ENCODE assay signal across 33 mouse cellular contexts in the genomic region with DNA sequence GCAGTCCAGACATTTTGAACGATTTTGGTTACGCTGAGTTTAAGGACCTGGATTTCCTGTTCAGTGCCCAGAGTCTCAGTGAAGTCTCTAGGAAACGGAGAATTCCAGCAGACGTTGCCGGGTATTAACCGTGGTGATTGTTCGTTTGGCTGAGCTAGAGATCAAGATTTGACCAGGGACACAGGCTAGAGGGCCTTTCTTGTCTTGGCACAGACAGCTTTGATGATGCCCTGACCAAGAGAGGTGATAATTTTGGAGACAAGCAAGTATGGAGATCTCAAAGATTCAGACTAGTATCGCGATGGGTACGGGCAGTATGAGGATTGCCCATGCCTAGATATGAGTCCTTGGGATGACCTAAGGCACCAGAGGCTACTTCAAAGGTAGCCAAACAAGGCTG. TPM values are rescaled to one million over a fixed set of nuclear protein-coding genes. Genes with fewer than 3 reads are reported as not detected.
"Had no signal": no experiment of that assay in that cellular context is flagged by ENCODE, and none has a peak within 500 bp of the region (broad histone marks: within the 10 kb centered on the region; RNA-seq: fewer than 3 reads in every experiment).

A gene (minus strand): TSS at position 101 of the 400 bp plus-strand sequence.

- H3K4me3 ChIP-seq: embryonic facial prominence, embryonic 10.5 days; embryonic facial prominence, embryonic 12.5 days; embryonic facial prominence, embryonic 13.5 days; embryonic facial prominence, embryonic 15.5 days; erythroblast, embryonic 14.5 days; forebrain, embryonic 10.5 days; forebrain, embryonic 12.5 days; forebrain, embryonic 13.5 days; forebrain, embryonic 15.5 days; gastrocnemius, adult 2 months; heart, adult 2 months had no signal

- H3K4me1 ChIP-seq: embryonic facial prominence, embryonic 10.5 days; embryonic facial prominence, embryonic 12.5 days; embryonic facial prominence, embryonic 13.5 days; embryonic facial prominence, embryonic 15.5 days; forebrain, embryonic 10.5 days; forebrain, embryonic 12.5 days; forebrain, embryonic 13.5 days; forebrain, embryonic 15.5 days had no signal

- H3K36me3 ChIP-seq: embryonic facial prominence, embryonic 10.5 days; embryonic facial prominence, embryonic 12.5 days; embryonic facial prominence, embryonic 13.5 days; embryonic facial prominence, embryonic 15.5 days; forebrain, embryonic 10.5 days; forebrain, embryonic 12.5 days; forebrain, embryonic 15.5 days had no signal

- DNase-seq: cerebellum, adult 8-10 months; cerebellum, adult 9-10 months; cerebellum, adult 9-11 months; cerebellum, postnatal 10 days; cerebellum, postnatal 14 days; cerebellum, postnatal 25 days; cerebellum, postnatal 36 days; embryo, embryonic 11 days; forebrain, postnatal 0 days; gastrocnemius, adult 2 months; gastrocnemius, postnatal 10 days; gastrocnemius, postnatal 14 days; gastrocnemius, postnatal 25 days; gastrocnemius, postnatal 36 days; heart, adult 11 months; heart, adult 18-20 months; heart, adult 2 months had no signal

- H3K27me3 ChIP-seq: embryonic facial prominence, embryonic 12.5 days; embryonic facial prominence, embryonic 13.5 days; embryonic facial prominence, embryonic 15.5 days; forebrain, embryonic 12.5 days; forebrain, embryonic 13.5 days; forebrain, embryonic 15.5 days had no signal

- H3K27ac ChIP-seq: embryonic facial prominence, embryonic 10.5 days; embryonic facial prominence, embryonic 12.5 days; embryonic facial prominence, embryonic 13.5 days; embryonic facial prominence, embryonic 15.5 days; forebrain, embryonic 10.5 days; forebrain, embryonic 12.5 days; forebrain, embryonic 13.5 days; forebrain, embryonic 15.5 days; gastrocnemius, adult 2 months; heart, adult 2 months had no signal

RNA-seq across cellular contexts. Expression of the gene that starts here (rescaled TPM):
- polyA plus RNA-seq: cortical plate, adult 2 months; embryonic facial prominence, embryonic 10.5 days; embryonic facial prominence, embryonic 11.5 days; embryonic facial prominence, embryonic 12.5 days; embryonic facial prominence, embryonic 13.5 days; embryonic facial prominence, embryonic 14.5 days; embryonic facial prominence, embryonic 15.5 days; erythroblast, embryonic 14.5 days; forebrain, embryonic 10.5 days; forebrain, embryonic 11.5 days; forebrain, embryonic 12.5 days; forebrain, embryonic 13.5 days; forebrain, embryonic 14.5 days; forebrain, embryonic 15.5 days; forebrain, embryonic 16.5 days; forebrain, postnatal 0 days; frontal cortex, adult 2 months had no signal
